8 mouse cellular contexts compared by ENCODE assay signal in genomic region chr2:31770781-31771441, GRCm38 (mm10). TPM values are rescaled to one million over a fixed set of nuclear protein-coding genes. Genes with fewer than 3 reads are reported as not detected.
DNase-seq lines count a peak whose midpoint lies in the region; ATAC-seq lines count a peak whose summit lies in the region.

No protein-coding gene starts in this region.

- DNase-seq in 3134 (ENCODE audit: extremely low read depth, insufficient read length, low spot score) (peak; percentile 75), ES-CJ7 (ENCODE audit: low read depth, low spot score) (peak; percentile 51)
- DNase-seq in embryonic facial prominence, embryonic 14.5 days (ENCODE audit: low spot score): peak; percentile 81
- peak; percentile 76 to 80 for DNase-seq in heart, postnatal 14 days
- DNase-seq in limb, embryonic 11.5 days (ENCODE audit: low spot score): peak; percentile 66
- DNase-seq in monocyte, adult 2 months (ENCODE audit: low read depth in 1 of 2, low spot score in 2 of 2): peak; percentile 17 to 37

- H3K4me2 ChIP-seq in embryonic facial prominence, embryonic 14.5 days (ENCODE audit: low read depth, low read length): peak overlapping the region; percentile 24; the same call in 1 of the 2 replicates
- H3K4me2 ChIP-seq in limb, embryonic 11.5 days (ENCODE audit: low read depth, severe bottlenecking): peak overlapping the region; percentile 18; the same call in 1 of the 2 replicates
- H3K4me2 ChIP-seq in midbrain, embryonic 15.5 days: no peak overlapping the region

- H3K4me3 ChIP-seq in embryonic facial prominence, embryonic 14.5 days (ENCODE audit: low read depth, low read length): no peak overlapping the region
- no peak overlapping the region for H3K4me3 ChIP-seq in limb, embryonic 11.5 days (ENCODE audit: low read depth, low read length)
- H3K4me3 ChIP-seq in midbrain, embryonic 15.5 days: no peak overlapping the region

- peaks cover 48% of the 10 kb centered on the region for H3K4me1 ChIP-seq in embryonic facial prominence, embryonic 14.5 days (ENCODE audit: control insufficient read depth, insufficient read depth, low read length)
- H3K4me1 ChIP-seq in limb, embryonic 11.5 days (ENCODE audit: control insufficient read depth, insufficient read depth, low read length): peaks cover 40% of the 10 kb centered on the region
- H3K4me1 ChIP-seq in midbrain, embryonic 15.5 days: peaks cover 17% of the 10 kb centered on the region

- H3K9me3 ChIP-seq in embryonic facial prominence, embryonic 14.5 days (ENCODE audit: control insufficient read depth, low read length): no peaks in the 10 kb centered on the region
- H3K9me3 ChIP-seq in limb, embryonic 11.5 days (ENCODE audit: control insufficient read depth, low read length): no peaks in the 10 kb centered on the region
- H3K9me3 ChIP-seq in midbrain, embryonic 15.5 days: no peaks in the 10 kb centered on the region

- H3K36me3 ChIP-seq in embryonic facial prominence, embryonic 14.5 days (ENCODE audit: control insufficient read depth, insufficient read depth, low read length): 0 out of 2 replicates have a peak, but pooled peaks cover 7% of the 10 kb centered on the region
- 0 out of 2 replicates have a peak, but pooled peaks cover 2% of the 10 kb centered on the region for H3K36me3 ChIP-seq in limb, embryonic 11.5 days (ENCODE audit: control insufficient read depth, insufficient read depth, low read length)
- H3K36me3 ChIP-seq in midbrain, embryonic 15.5 days (replicated peaks): no peaks in the 10 kb centered on the region

- H3K9ac ChIP-seq in embryonic facial prominence, embryonic 14.5 days (ENCODE audit: low read depth, low read length): no peak overlapping the region
- no peak overlapping the region for H3K9ac ChIP-seq in limb, embryonic 11.5 days (ENCODE audit: low read length)
- no peak overlapping the region for H3K9ac ChIP-seq in midbrain, embryonic 15.5 days

- H3K27ac ChIP-seq in embryonic facial prominence, embryonic 14.5 days (replicated peaks; ENCODE audit: low read depth, low read length): peak overlapping the region; percentile 63
- peak overlapping the region; percentile 47; the same call in 1 of the 2 replicates for H3K27ac ChIP-seq in limb, embryonic 11.5 days (replicated peaks; ENCODE audit: low read depth, low read length)
- H3K27ac ChIP-seq in midbrain, embryonic 15.5 days: no peak overlapping the region

- no peaks in the 10 kb centered on the region for H3K27me3 ChIP-seq in embryonic facial prominence, embryonic 14.5 days (replicated peaks; ENCODE audit: control insufficient read depth, insufficient read depth, low read length)
- no peaks in the 10 kb centered on the region for H3K27me3 ChIP-seq in limb, embryonic 11.5 days (ENCODE audit: control insufficient read depth, insufficient read depth, low read length)
- no peaks in the 10 kb centered on the region for H3K27me3 ChIP-seq in midbrain, embryonic 15.5 days (replicated peaks)

- intact Hi-C loops in heart, postnatal 14 days (cut with DNase I): no loop called here

- ATAC-seq in embryonic facial prominence, embryonic 14.5 days (ENCODE audit: low read depth): peak; percentile 83
- peak; percentile 78 for ATAC-seq in limb, embryonic 11.5 days (ENCODE audit: insufficient number of reproducible peaks, low FRiP score, low TSS enrichment, low read depth)
- ATAC-seq in cerebellum, adult (ENCODE audit: insufficient number of reproducible peaks, low FRiP score, low TSS enrichment): no peak
- no peak for ATAC-seq in midbrain, embryonic 15.5 days (replicated peaks)

- 12% methylated on average over 7 of the region's 7 CpGs for WGBS in embryonic facial prominence, embryonic 14.5 days
- WGBS in limb, embryonic 11.5 days: 4% methylated on average over 7 of the region's 7 CpGs
- WGBS in midbrain, embryonic 15.5 days: 52% methylated on average over 7 of the region's 7 CpGs

RNA-seq across cellular contexts. Expression of gene Qrfp, which starts 39.5 kb away (rescaled TPM):
- polyA plus RNA-seq in embryonic facial prominence, embryonic 14.5 days (2014; fragmentation: Nextera tagmentation; extraction: Ambion mirVana): 0.10 and 0.22 TPM in 2 replicates
- total RNA-seq in heart, postnatal 14 days (2021): not detected
- polyA plus RNA-seq in limb, embryonic 11.5 days (2014; fragmentation: Nextera tagmentation; extraction: Ambion mirVana): 0.09 and 0.31 TPM in 2 replicates
- polyA plus RNA-seq in midbrain, embryonic 15.5 days (2015; fragmentation: Nextera tagmentation; extraction: Ambion mirVana): 0.05 and 0.09 TPM in 2 replicates

Comparison
In these comparisons a context has a peak if more than half of its experiments do, and no peak if none do; other contexts are left out.
1. DNase-seq: peak in every context shown above with its lines; median percentile 81 in embryonic facial prominence, embryonic 14.5 days; 78 in heart, postnatal 14 days; 75 in 3134; 66 in limb, embryonic 11.5 days; 51 in ES-CJ7; 27 in monocyte, adult 2 months.
2. ATAC-seq: peak in embryonic facial prominence, embryonic 14.5 days (single experiment) and limb, embryonic 11.5 days (single experiment); none in cerebellum, adult (single experiment) and midbrain, embryonic 15.5 days (single experiment).